Mouse (Mus musculus): Measurements from ENCODE around the gene Pfkl.
"Not testable (repeated sequence)": the region's sequence is repeated elsewhere in the genome, so short reads cannot be mapped to it uniquely, and the experiment has no call there.

Gene Pfkl

DNA sequence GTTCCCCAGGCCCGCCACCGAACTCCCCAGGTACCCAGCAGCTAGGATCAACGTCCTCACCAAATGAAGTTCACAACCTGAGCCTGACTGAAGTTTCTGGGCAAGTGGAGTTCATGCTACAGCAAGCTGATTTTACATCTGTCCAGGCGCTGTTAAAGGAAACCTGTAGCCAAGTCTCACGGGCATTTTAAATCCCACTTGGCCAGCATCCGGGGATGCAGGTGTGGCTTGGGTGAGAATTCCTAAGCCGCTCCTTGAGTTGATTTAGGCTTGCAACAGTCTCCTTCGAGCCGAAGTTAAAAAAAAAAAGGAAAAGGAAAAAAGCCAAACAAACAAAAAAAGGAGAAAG lies at the start of gene Pfkl:
Gene Pfkl (minus strand): TSS at position 139 of the 349 bp plus-strand sequence.
- no peak for DNase-seq (ENCODE audit: low spot score in 2 of 2)

DNA sequence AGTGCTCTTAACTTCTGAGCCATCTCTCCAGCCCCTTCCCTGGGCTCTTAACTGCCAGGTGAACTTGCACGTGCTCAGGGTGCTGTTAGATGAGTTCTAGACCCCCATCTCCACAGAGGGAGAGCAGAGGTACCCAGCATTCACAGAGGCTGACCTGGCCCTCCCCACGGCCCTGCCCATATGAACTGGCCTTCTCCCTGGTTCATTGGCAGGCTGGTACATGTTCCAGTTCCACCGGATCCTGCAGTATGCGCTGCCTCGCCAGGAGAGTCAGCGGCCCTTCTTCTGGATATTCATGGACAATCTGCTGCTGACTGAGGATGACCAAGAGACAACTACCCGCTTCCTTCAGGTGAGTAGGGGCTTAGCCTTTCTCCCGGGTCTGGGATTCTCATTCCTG lies 47.2 kb upstream of the Pfkl start:
- DNase-seq (ENCODE audit: low spot score in 2 of 2): no peak

DNA sequence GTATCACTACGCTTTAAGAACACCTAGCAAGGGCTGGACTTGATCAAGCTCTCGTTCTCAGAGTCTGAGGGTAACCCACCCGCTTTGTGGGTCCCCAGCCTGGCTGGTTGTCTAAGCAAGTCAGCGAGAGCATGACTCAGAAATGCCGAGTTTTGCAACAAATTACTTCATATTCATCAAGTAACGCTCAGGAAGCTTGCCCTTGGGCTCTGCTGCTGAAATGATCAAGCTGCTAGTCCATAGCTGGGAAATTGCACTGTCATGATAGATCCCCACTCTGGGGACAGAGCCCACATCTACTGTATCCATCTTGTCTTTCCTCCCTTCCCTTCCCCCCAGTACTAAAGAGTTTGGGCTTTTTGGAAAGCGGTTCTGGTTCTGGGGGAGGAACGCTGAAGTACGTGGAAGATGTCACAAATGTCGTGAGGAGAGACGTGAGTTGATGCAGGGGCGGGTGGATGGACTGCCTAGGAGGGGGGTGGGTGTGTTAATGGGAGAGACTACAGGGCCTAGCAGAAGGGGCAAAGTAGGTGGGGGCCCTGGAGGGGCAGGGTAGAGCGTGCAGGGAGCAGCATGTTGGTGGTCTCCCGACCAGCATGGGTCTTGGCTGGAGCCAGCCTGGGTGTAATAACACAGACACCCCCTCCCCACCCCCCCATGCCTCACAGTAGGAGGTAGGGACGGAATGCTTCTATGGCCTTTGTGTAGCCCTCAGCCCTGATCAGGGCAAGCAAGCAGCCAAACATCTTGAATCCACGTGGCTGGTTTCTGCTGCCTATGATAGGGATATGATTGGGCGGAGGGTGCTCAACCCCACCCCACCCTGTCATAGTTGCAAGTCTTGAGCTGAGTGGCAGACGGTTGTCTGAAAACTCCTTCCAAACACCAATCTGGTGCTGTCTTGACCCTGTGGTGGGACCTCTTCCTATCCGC lies 45.0 kb upstream of the Pfkl start:
- DNase-seq (ENCODE audit: low spot score in 2 of 2): no peak

DNA sequence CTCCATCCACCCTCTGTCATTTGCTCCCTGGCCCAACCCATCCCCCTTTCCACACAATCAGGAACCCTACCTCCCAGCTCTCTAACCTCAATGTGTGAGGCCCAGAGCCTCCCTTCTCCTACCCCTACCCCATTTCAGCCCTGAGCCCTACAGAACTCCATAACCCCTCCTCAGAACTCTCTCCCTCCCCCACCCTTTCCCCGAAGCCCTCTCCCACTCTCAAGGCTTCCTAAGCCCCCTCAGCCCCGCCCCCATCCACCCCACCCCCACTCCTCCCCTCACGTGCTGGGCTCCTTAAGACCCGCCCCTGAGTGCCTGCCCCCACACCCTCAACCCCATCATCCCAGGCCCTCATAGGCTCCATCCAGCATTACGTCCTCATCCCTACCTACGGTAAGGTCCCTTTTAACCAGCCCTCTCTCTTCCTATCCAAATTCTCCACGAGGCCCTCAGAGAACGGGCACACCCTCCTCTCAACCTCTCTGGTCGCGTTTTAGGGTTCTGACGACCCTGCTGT lies 39.7 kb upstream of the Pfkl start:
- DNase-seq (ENCODE audit: low spot score in 2 of 2): no peak

DNA sequence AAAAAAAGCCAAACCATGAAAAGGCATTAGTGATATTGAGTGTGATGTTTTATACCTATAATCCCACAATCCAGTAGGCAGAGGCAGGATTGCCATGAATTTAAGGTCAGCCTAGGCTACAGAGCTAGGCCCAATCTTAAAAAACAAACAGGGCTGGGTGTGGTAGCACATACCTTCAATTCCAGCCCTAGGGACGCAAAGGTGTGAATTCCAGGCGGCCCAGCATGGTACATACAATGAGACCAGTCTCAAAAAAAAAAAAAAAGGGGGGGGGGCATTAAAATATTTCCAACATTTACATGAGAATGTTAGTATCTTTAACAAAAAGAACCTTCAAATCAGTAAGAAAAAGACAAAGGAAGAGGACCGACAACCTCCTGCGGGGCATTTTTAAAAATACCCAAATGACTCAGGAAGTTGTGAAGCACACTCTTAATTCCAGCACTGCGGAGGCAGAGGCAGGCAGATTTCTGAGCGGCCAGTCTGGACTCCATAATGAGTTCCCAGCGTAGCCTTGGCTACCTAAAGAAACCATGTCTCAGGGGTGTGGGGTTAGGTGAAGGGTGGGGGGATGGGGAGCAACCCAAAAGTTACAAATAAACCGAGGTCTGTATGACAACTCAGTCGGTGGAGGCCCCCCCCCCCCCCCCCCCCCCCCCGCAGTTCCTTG lies 38.3 kb upstream of the Pfkl start:
- DNase-seq (ENCODE audit: low spot score in 2 of 2): no peak

DNA sequence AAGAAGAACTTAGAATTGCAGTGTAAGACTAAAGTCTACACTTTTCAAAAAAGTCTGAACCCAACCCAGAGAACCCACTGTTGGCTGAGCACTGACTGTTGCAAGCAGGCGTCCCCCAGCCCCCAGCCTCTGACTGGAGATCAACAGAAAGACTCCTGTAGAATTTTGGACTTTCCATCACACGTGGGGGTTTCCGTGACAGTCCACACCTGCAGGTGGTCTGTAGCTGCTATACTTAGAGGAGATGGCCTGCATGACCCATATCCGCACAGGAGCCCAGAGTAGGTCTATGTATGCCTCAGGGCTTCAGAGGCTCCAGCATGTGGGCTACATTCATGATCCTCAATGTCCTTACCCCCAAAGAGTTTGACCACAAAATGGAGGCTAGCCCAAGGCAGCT lies 36.5 kb upstream of the Pfkl start:
- DNase-seq (ENCODE audit: low spot score in 2 of 2): no peak

DNA sequence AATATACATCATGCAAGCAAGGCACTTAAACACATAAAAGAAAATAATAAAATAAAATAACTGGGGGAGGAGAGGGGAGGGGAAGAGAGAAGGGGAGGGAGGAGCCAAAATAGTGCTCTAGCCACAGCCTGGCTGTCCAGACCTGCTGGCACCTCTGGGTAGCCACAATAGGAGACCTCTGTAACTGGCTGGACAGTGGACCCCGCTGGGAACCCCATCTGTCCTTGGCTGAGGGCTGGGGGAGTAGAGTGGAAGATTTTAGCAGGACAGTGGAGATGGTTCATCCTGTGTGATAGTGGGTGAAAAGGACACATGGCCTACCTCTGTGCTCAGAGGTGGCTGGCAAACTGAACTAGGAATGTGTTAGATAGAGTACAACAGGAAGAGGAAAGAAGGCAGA lies 34.6 kb upstream of the Pfkl start:
- DNase-seq (ENCODE audit: low spot score in 2 of 2): no peak

DNA sequence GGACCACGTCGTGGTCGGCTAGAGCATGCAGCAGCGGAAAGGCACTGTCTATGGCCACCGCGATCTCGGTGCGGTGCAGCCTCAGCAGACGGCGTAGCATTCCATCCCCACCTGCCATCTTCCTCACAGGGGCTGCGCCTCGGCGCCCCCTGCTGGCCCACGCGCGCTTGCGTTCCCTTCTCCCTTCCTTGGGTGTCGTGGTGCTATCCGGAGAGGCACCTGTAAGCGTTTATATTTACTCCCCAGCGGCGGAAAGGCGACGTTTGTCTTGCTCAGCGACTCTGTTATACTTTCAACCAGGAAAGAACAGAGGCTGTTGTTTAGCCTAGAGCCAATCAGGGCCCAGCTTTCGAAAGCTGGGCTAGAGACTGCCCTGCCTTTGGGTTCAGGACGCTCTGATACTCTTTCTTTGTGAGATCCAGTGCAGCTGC lies 33.5 kb upstream of the Pfkl start, which contains the start of gene Aire:
Gene Aire (minus strand): TSS at position 205 of the 431 bp plus-strand sequence.
- DNase-seq (ENCODE audit: low spot score in 2 of 2): peak; percentile 85 to 88

DNA sequence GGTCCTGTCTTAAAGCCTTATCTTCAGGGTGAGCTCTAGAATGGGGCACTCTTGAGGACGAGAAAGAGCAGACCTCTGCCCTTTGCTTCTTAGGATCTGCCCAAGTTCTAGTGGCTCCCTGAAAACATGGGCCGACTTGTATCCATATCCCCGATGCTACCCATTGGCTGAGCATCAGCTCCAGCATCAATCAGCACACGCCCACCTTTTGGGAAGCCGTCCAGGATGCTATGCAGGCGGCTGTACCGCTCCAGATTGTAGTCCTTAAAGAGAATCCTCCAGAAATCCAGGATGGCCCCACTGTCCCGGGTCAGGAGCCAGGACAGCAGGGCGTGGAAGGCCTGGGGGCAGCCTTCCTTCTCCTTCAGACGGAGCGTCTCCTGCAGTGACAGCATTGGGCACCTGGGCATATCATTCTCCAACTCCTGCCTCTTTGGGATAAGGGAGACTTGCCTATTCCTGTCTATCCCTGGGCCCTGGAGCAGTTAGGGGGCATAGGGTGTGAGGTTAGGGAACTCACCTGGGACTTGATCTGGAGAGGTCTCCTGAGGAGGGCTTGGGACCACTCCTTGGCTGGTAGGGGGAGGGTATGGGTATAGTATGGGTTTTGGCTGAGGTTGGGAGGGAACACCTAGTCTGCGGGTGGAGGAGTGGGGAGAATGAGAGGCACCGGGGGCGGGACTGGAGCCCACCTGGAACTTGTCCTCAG lies 33.0 kb upstream of the Pfkl start:
- DNase-seq (ENCODE audit: low spot score in 2 of 2): no peak

DNA sequence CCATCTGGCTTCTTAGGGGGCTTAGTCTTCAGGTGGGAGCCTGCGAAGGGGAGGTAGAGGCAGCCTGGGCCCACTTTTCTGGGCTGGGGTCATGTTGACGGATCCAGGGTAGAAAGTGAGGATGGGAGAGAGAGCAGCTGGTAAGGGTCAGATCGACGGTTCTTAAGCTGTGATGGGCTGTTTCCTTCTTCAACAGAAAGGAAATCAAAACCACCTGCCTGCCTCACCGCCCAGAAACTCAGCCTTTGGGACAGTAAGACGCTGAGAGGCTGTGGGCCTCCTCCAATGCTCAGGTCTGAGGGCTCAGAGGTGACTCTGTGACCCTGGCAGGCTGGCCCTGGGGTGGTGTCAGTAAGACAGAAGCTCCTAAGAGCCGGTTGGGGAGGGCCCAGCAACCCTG lies 32.2 kb upstream of the Pfkl start:
- DNase-seq (ENCODE audit: low spot score in 2 of 2): no peak

DNA sequence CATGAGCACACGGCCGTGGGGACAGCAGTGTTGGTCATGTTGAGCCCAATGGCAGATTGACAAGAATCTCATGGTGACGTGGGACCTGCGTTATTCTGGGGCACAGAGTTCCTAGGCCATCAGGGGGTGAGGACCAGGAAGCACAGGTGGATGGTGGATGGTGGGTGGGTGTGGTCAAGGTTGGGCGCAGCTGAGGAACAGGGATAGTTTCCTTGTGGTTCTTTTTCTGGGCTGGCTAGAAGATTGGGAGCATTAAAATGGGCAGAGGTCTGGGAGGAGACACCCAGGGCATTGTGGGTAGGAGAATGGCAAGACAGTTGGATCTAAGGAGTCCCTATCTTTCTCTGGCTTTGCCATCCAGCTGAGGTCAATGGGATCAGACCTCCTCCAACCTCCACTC lies 31.8 kb upstream of the Pfkl start, which contains the start of gene Dnmt3l:
Gene Dnmt3l (plus strand): TSS at position 301 of the 400 bp plus-strand sequence.
- no peak for DNase-seq (ENCODE audit: low spot score in 2 of 2)

DNA sequence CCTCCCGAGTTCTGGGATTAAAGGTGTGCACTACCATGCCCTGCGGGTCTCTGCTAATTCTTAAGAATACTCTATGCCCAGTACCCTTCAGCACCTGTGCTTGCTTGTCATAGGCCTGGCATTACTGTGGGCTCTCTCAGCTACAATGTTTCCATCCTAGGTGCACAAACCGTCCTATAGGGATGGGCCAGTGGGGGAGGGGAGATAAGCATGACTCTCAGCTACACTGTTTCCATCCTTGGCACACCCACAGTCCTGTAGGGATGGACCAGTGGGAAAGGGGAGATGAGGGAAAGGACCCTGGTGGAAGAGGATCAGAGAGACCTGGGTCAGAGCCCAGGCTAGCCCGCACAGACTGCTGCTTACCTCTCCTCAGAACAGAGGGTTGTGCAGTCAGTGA lies 27.3 kb upstream of the Pfkl start:
- no peak for DNase-seq (ENCODE audit: low spot score in 2 of 2)

DNA sequence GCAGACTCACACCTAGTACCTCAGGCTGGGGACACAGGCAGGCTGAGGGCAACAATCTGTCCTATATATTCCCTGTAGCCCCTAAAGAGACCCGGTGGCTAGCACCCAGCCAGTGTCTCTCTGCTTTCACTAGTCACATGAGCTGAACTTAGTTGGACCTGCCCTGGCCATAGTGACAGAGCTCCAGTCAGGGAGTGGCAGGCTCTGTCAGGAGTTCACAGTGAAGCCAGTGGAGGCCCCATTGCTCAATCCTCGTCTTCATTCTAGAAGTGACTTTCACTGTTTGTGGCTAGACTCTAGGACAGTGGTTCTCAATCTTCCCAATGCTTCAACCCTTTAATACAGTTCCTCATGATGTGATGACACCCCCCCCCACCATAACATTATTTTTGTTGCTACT lies 22.1 kb upstream of the Pfkl start:
- no peak for DNase-seq (ENCODE audit: low spot score in 2 of 2)

DNA sequence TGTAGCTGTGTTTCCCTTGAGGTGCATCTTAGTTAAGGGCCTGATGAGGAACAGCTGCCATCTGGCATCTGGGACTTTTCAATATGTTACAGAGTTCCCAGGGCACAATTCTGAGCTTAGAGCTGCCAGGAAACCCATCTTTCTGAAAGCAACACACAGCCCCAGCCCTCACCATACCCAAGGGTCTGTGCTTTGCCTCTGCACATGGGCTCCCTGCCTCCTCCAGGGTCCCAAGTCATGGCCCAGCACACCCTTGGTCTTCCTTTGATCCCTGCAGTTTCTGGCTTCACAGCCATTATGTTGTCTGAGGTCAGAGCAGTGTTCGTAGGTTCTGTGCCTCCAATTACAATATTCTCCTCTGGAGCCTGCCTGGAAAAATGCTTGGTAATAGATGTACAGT lies 19.2 kb upstream of the Pfkl start:
- DNase-seq (ENCODE audit: low spot score in 2 of 2): no peak

DNA sequence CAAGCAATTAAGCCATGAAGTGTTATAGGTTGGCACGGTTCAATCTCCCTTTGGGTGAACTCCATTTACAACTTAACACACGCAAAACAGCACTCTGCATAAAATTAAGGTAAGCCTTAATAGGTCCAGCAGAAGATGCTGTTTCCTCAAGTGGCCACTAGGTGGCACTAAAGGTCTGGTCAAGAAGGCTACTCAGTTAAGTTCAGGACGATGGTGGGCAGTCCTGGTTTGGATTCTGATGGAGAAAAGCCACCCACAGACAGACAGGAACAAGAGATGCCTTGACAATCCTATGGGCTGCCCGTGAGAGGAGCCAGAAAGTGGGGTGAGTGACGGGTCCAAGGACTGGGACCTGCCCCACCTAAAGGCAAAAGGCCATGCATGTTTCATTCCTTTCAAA lies 18.2 kb upstream of the Pfkl start:
- DNase-seq (ENCODE audit: low spot score in 2 of 2): peak; percentile 43 to 75

DNA sequence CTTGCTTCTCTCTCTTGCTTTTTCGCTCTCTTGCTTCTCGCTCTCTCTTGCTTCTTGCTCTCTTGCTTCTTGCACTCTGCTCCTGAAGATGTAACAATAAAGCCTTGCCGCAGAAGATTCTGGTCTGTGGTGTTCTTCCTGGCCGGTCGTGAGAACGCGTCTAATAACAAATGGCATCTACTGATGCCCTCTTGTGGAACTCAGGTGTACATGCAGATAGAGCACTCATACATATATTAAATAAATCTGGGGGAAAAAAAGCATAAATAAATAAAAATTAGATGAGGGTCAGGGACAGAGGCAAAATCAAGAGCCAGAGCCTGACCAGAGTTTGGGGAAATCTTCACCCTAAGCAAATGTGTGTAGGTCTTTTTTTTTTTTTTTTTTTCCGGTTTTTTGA lies 15.6 kb upstream of the Pfkl start:
- DNase-seq (ENCODE audit: low spot score in 2 of 2): not testable (repeated sequence)

DNA sequence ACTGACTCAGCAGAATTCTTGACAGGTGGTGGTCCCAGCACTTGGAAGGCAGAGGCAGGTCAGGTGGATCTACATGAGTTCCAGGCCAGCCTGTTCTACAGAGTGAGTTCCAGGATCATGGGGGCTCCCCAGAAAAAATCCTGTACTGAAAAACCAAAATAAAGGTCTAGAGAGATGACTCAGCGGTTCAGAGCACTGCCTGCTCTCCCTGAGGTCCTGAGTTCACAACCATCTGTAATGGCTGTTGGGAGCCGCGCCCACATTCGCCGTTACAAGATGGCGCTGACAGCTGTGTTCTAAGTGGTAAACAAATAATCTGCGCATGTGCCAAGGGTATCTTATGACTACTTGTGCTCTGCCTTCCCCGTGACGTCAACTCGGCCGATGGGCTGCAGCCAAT lies 10.1 kb upstream of the Pfkl start:
- not testable (repeated sequence) for DNase-seq (ENCODE audit: low spot score in 2 of 2)

DNA sequence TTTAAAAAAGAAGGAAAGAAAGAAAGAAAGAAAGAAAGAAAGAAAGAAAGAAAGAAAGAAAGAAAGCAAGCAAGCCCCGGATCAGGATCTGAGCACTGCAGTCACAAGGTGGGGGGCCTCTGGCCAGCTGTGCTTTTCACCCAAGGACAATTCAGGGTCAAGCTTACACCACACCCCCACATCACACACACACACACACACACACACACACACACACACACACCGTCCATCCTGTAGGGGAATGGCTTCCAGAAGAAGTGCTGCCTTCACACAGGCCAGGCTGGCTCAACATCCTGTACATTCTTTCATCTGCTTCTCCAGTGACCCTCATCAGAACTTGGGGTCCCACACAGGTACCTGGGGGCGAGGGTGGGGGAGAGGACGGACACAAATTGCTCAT lies 9.4 kb upstream of the Pfkl start:
- no peak for DNase-seq (ENCODE audit: low spot score in 2 of 2)

DNA sequence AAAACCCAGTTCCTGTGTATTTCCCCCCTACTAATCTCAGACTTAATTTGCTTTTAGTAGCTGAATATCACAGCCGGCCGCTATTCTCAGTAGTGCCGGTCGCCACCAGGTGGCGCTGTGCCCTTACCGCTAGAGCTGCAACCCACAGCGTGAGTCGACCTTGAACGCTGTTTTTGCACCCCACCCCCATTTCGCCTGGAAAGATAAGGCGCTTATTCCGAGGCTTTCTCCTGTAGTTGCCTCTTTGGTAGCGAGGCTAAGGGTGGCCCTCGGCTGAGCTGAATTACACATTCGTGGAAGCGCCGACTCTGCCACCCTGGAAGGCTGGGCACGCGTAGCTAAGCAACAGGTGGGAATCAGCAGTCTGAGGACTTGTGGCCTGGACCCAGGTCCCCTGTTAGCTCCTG lies 8.9 kb upstream of the Pfkl start:
- peak; percentile 55 to 82 for DNase-seq (ENCODE audit: low spot score in 2 of 2)

DNA sequence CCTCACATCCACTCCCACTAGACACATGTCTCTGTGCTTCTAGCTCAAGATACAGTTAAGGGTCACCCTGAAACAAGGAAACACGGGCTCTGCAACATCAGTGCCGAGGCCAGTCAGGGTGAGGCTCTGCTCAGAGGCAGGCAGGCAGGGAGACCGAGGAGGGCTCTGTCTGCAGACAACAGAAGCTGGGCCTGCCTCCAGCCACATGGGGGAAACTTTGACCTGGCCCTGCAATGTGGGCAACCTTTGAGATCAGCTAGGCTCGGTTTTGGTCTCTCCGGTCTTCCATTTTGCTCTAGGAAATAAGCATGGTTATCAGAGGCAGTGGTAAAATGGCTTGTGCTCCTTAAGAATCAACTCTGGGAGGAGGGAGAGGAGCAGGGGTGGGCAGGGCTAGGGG lies 6.5 kb upstream of the Pfkl start:
- no peak for DNase-seq (ENCODE audit: low spot score in 2 of 2)

DNA sequence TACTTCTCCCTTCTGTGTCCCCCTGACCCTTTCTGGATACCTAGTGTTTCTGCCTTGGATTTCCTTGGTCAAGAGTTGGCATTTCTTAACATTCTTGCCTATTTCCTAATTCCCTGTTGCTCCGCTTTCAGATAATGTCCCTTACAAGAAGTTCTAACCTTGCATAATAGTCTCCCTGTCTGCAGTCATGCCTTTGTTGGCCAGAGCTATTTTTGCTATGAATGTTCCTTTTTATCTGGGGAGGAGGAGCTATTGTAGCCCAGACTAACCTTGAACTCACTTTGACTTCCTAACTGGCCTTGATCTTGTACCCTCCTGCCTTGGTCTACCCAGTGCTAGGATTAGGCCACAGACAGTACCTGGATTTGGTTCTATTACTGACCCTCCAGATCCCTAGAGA lies 5.6 kb upstream of the Pfkl start:
- no peak for DNase-seq (ENCODE audit: low spot score in 2 of 2)

All from thymus, postnatal 10 days (tissue).